Comparison of ENCODE assay signal across 9 mouse cellular contexts in genomic region chr8:83624739-83625138, GRCm38 (mm10). TPM values are rescaled to one million over a fixed set of nuclear protein-coding genes. Genes with fewer than 3 reads are reported as not detected.
DNase-seq lines count a peak whose midpoint lies in the region; ATAC-seq and TF ChIP-seq lines count a peak whose summit lies in the region.
"Had no signal": no experiment of that assay in that cellular context is flagged by ENCODE, and none has a peak within 500 bp of the region (broad histone marks: within the 10 kb centered on the region; RNA-seq: fewer than 3 reads in every experiment).

No protein-coding gene starts in this region.

- H3K9me3 ChIP-seq in forebrain, postnatal 0 days (ENCODE audit: low read length): no peaks in the 10 kb centered on the region
- H3K9me3 ChIP-seq in forebrain, embryonic 16.5 days (ENCODE audit: control insufficient read depth, low read length): no peaks in the 10 kb centered on the region
- H3K9me3 ChIP-seq: limb, embryonic 12.5 days had no signal

- peak; percentile 25 for DNase-seq in forebrain, postnatal 0 days
- DNase-seq in urinary bladder, postnatal 14 days (ENCODE audit: low spot score): peak; percentile 49
- no peak for DNase-seq in urinary bladder, adult 2 months (ENCODE audit: low spot score)
- DNase-seq in kidney, postnatal 36 days: peak; percentile 41 to 76
- DNase-seq in spleen, postnatal 14 days (ENCODE audit: low spot score in 2 of 2): no peak
- no peak for DNase-seq in urinary bladder, postnatal 36 days (ENCODE audit: low spot score in 2 of 2)
- DNase-seq in yolk sac, embryonic 10.5 days (ENCODE audit: low spot score): no peak

- H3K36me3 ChIP-seq in forebrain, postnatal 0 days (ENCODE audit: insufficient read depth): no peaks in the 10 kb centered on the region
- H3K36me3 ChIP-seq in forebrain, embryonic 16.5 days (ENCODE audit: control insufficient read depth, insufficient read depth): no peaks in the 10 kb centered on the region
- H3K36me3 ChIP-seq: limb, embryonic 12.5 days had no signal

- H3K27me3 ChIP-seq in forebrain, postnatal 0 days (ENCODE audit: insufficient read depth, low read length): no peaks in the 10 kb centered on the region
- no peaks in the 10 kb centered on the region for H3K27me3 ChIP-seq in forebrain, embryonic 16.5 days (replicated peaks; ENCODE audit: control insufficient read depth, insufficient read depth, low read length)
- H3K27me3 ChIP-seq: limb, embryonic 12.5 days had no signal

- 57% methylated on average over 3 of the region's 3 CpGs for WGBS in forebrain, postnatal 0 days
- 43% methylated on average over 3 of the region's 3 CpGs for WGBS in forebrain, embryonic 16.5 days

- no peak overlapping the region for H3K27ac ChIP-seq in forebrain, postnatal 0 days (ENCODE audit: low read depth, low read length)
- no peak overlapping the region for H3K27ac ChIP-seq in forebrain, embryonic 16.5 days (ENCODE audit: low read length)
- H3K27ac ChIP-seq: limb, embryonic 12.5 days had no signal

- no peak overlapping the region for H3K9ac ChIP-seq in forebrain, postnatal 0 days
- H3K9ac ChIP-seq in forebrain, embryonic 16.5 days (replicated peaks; ENCODE audit: low read depth, low read length): no peak overlapping the region
- H3K9ac ChIP-seq: limb, embryonic 12.5 days had no signal

- no peaks in the 10 kb centered on the region for H3K4me1 ChIP-seq in forebrain, postnatal 0 days (ENCODE audit: insufficient read depth)
- peaks cover 3% of the 10 kb centered on the region; the same call in 1 of the 2 replicates for H3K4me1 ChIP-seq in forebrain, embryonic 16.5 days (replicated peaks; ENCODE audit: control insufficient read depth, insufficient read depth, low read length)

- H3K4me3 ChIP-seq in forebrain, postnatal 0 days (ENCODE audit: low read depth, low read length): no peak overlapping the region
- no peak overlapping the region for H3K4me3 ChIP-seq in forebrain, embryonic 16.5 days (replicated peaks; ENCODE audit: low read length)
- H3K4me3 ChIP-seq: limb, embryonic 12.5 days had no signal

- ATAC-seq in forebrain, postnatal 0 days: no peak
- ATAC-seq in forebrain, embryonic 16.5 days: no peak

- TF ChIP-seq CTCF in forebrain, postnatal 0 days (IDR thresholded peaks at IDR 0.05; ENCODE audit: low read depth): peak; percentile 65

- H3K4me2 ChIP-seq in forebrain, postnatal 0 days (ENCODE audit: low read depth): no peak overlapping the region
- no peak overlapping the region for H3K4me2 ChIP-seq in forebrain, embryonic 16.5 days (ENCODE audit: low read length)
- H3K4me2 ChIP-seq: limb, embryonic 12.5 days had no signal

RNA-seq across cellular contexts. Expression of gene Dnajb1, which starts 16.7 kb away (rescaled TPM):
- 41.2 and 46.6 TPM in 2 replicates for total RNA-seq in forebrain, postnatal 0 days (2014; rRNA removed)
- polyA plus RNA-seq in forebrain, postnatal 0 days (2015; fragmentation: Nextera tagmentation; extraction: Ambion mirVana): 40.7 and 65.1 TPM in 2 replicates
- 58.6 and 62.3 TPM in 2 replicates for polyA plus RNA-seq in forebrain, embryonic 16.5 days (2015; fragmentation: Nextera tagmentation; extraction: Ambion mirVana)
- 30.7 and 36.8 TPM in 2 replicates for polyA plus RNA-seq in urinary bladder, adult 2 months (2012; rRNA removed)

RNA-seq across cellular contexts. Expression of gene Tecr, which starts 17.0 kb away (rescaled TPM):
- total RNA-seq in forebrain, postnatal 0 days (2014; rRNA removed): 762 and 857 TPM in 2 replicates
- 1,089 and 1,117 TPM in 2 replicates for polyA plus RNA-seq in forebrain, postnatal 0 days (2015; fragmentation: Nextera tagmentation; extraction: Ambion mirVana)
- 694 and 809 TPM in 2 replicates for polyA plus RNA-seq in forebrain, embryonic 16.5 days (2015; fragmentation: Nextera tagmentation; extraction: Ambion mirVana)
- 298 and 313 TPM in 2 replicates for polyA plus RNA-seq in urinary bladder, adult 2 months (2012; rRNA removed)

RNA-seq across cellular contexts. Expression of gene Gipc1, which starts 27.7 kb away (rescaled TPM):
- 77.8 and 85.3 TPM in 2 replicates for total RNA-seq in forebrain, postnatal 0 days (2014; rRNA removed)
- 119 and 135 TPM in 2 replicates for polyA plus RNA-seq in forebrain, postnatal 0 days (2015; fragmentation: Nextera tagmentation; extraction: Ambion mirVana)
- 147 and 151 TPM in 2 replicates for polyA plus RNA-seq in forebrain, embryonic 16.5 days (2015; fragmentation: Nextera tagmentation; extraction: Ambion mirVana)
- 86.2 and 102 TPM in 2 replicates for polyA plus RNA-seq in urinary bladder, adult 2 months (2012; rRNA removed)

RNA-seq across cellular contexts. Expression of gene Ptger1, which starts 41.7 kb away (rescaled TPM):
- 0.46 and 0.57 TPM in 2 replicates for total RNA-seq in forebrain, postnatal 0 days (2014; rRNA removed)
- polyA plus RNA-seq in forebrain, postnatal 0 days (2015; fragmentation: Nextera tagmentation; extraction: Ambion mirVana): 0.20 and 0.27 TPM in 2 replicates
- 0.45 and 1.3 TPM in 2 replicates for polyA plus RNA-seq in forebrain, embryonic 16.5 days (2015; fragmentation: Nextera tagmentation; extraction: Ambion mirVana)
- polyA plus RNA-seq in urinary bladder, adult 2 months (2012; rRNA removed): 4.9 and 5.5 TPM in 2 replicates

RNA-seq across cellular contexts. Expression of gene Ndufb7, which starts 58.3 kb away (rescaled TPM):
- 155 and 262 TPM in 2 replicates for total RNA-seq in forebrain, postnatal 0 days (2014; rRNA removed)
- polyA plus RNA-seq in forebrain, postnatal 0 days (2015; fragmentation: Nextera tagmentation; extraction: Ambion mirVana): 392 and 492 TPM in 2 replicates
- 281 and 325 TPM in 2 replicates for polyA plus RNA-seq in forebrain, embryonic 16.5 days (2015; fragmentation: Nextera tagmentation; extraction: Ambion mirVana)
- 241 and 263 TPM in 2 replicates for polyA plus RNA-seq in urinary bladder, adult 2 months (2012; rRNA removed)

Comparison
In these comparisons a context has a peak if more than half of its experiments do, and no peak if none do; other contexts are left out.
1. DNase-seq: peak in forebrain, postnatal 0 days (single experiment), urinary bladder, postnatal 14 days (single experiment) and kidney, postnatal 36 days (2 of 2); none in urinary bladder, adult 2 months (single experiment), spleen, postnatal 14 days (0 of 2), urinary bladder, postnatal 36 days (0 of 2) and yolk sac, embryonic 10.5 days (single experiment).